Mouse (Mus musculus): Measurements from ENCODE around the gene Dgat2l6.

The Dgat2l6 gene

GRCm38 (mm10) chrX:100524471-100524870, at the start of gene Dgat2l6:
Gene Dgat2l6 (plus strand): TSS chrX:100524838.
- no peak for DNase-seq (ENCODE audit: low read depth, low spot score)

GRCm38 (mm10) chrX:100475569-100476223, 48.9 kb upstream of the Dgat2l6 start:
- DNase-seq (ENCODE audit: low read depth, low spot score): no peak

DNA sequence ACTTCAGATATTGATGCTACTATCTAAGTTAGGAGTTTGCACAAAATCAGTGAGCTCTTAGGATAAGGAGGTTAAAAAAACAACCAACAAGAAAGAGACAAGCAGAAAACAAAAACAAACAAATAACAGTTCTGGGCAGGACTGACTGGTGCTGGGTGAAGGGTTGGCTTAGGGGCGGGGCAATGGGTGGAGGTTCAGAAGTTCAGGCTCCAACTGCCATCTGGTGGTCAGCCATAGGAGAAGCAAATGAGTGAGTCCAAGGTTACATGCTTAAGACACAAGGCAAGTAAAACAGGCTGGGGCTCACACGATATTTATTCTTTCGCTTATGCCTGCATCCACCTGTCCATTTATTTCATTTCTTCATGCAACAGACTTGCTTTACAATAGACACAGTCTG, 44.3 kb upstream of the Dgat2l6 start:
- peak; percentile 27 for DNase-seq (ENCODE audit: low read depth, low spot score)

- no peak for DNase-seq (ENCODE audit: low read depth, low spot score)
These were observed 31.1 kb upstream of the Dgat2l6 start for GRCm38 (mm10) chrX:100493500-100494067.

- DNase-seq (ENCODE audit: low read depth, low spot score): peak; percentile 75
These were observed 30.3 kb upstream of the Dgat2l6 start, which contains the start of gene Igbp1 for GRCm38 (mm10) chrX:100494068-100494978. Gene Igbp1 (plus strand): TSS chrX:100494291.

- no peak for DNase-seq (ENCODE audit: low read depth, low spot score)
These were observed 20.3 kb upstream of the Dgat2l6 start for GRCm38 (mm10) chrX:100504175-100504851.

- no peak for DNase-seq (ENCODE audit: low read depth, low spot score)
These were observed 16.5 kb upstream of the Dgat2l6 start for GRCm38 (mm10) chrX:100508164-100508563.

GRCm38 (mm10) chrX:100509921-100510320, 14.7 kb upstream of the Dgat2l6 start:
- no peak for DNase-seq (ENCODE audit: low read depth, low spot score)

DNA sequence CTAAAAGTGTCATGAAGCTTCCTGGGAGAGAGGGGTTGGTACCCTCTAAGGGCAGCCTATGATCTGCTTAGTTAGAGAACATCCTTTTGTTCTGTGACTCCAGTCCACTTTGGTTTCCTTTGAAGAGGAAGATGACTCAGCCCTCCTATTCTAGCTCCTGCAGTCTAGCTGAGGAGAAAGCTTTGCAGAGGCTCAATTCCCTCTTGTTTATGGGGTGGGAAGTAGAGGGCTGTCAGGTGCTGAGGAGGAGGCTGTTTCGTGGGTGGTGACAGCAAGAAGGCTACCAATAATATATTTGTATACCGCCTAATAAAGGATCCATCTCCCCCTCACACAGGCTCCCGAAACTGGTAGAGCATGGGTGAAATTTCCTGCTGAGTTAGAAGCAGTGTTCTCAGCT, 8.0 kb upstream of the Dgat2l6 start:
- DNase-seq (ENCODE audit: low read depth, low spot score): no peak

DNA sequence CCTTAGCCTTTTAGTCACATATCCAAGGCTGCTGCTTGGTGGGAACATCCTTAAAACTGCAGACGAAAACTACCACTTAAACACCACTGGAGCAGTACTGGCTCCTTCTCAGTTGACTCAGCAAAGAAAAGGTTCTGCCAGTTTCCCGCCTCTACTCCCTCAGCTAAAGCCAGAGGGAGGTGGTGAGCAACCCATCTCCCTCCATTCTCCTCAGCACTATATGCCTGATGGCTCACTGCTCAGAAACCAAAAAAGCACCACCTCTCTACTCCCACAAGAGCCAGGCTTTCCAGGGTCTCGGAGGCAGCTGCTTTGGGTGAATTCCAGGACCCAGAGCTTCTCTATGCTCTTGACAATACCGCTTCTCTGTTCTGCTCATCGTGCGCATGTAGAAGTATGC, 7.0 kb upstream of the Dgat2l6 start:
- no peak for DNase-seq (ENCODE audit: low read depth, low spot score)

GRCm38 (mm10) chrX:100518532-100518931, 6.1 kb upstream of the Dgat2l6 start:
- no peak for DNase-seq (ENCODE audit: low read depth, low spot score)

DNA sequence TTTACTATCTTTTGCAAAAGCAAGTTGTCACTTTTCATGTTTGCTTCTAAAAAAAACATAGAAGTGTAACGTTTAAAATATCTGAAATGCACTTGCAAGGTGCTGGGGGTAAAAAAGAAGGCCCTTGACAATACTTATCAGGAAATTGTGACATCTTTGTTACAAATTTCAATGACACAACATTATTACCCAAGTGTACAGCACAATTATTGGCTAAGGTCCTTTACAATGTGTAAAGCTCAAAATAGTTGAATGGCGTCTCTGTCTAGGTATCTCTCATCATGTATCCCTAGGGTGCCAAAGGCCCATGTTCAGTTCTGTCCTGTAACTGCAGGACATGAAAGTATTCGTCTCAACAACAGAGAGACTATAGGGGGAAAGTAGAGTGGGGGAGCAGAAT, 31.4 kb downstream of the Dgat2l6 start:
- DNase-seq (ENCODE audit: low read depth, low spot score): no peak

DNA sequence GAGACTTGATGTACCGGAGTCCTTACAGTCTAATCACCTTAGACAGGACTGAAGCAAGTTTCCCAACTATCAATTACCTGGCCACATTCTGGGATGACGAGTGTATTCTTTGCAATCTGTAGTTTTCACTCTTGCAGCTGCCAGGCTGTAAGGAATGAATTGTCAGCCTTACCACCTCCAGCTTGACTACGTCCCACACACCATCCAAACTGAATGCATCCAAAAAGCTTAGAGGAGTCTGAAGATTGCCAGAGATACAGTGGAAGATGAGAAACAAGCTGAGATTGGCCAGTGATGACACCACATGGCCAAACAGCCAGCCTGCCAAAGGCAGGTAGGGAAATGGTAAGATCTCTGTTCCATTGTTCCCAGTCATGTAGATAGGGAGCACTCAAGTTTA, 41.1 kb downstream of the Dgat2l6 start:
- no peak for DNase-seq (ENCODE audit: low read depth, low spot score)

GRCm38 (mm10) chrX:100571951-100572350, 47.3 kb downstream of the Dgat2l6 start, which contains the start of gene Awat1:
Gene Awat1 (plus strand): TSS chrX:100572251.
- DNase-seq (ENCODE audit: low read depth, low spot score): no peak

DNA sequence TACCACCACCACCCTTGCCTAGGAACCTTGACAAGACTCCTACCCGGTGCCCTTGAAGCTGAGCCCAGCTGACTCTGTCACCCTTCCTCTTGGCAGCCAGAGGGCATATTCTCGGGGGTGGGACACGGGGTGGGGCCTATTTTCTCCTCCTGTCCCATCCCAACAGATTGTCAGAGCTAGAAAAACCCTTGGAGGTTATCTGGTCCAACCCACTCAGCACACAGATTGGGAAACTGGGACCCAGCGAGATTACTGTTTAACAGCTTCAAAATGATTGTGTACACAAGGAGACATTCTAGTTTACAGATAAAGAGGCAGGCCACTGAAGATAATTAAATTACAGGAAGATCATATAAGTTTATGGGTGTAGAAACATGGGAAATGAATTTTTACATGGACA, 70.2 kb downstream of the Dgat2l6 start, which contains the start of gene P2ry4:
P2ry4 (minus strand) TSS at position 79 of the 400 bp plus-strand sequence.
- DNase-seq (ENCODE audit: low read depth, low spot score): no peak

Data from retina, postnatal 7 days (tissue).